Mouse (Mus musculus) liver, embryonic 14.5 days (tissue): ENCODE data around the gene Smoc1. TPM values are rescaled to one million over a fixed set of nuclear protein-coding genes. Genes with fewer than 3 reads are reported as not detected.

Experiments
- ATAC-seq: fragments of 200-750 bp; cut with Nextera tagmentation; 2 replicates; pipeline ENCODE4 v1.8.0; 2017; ENCODE audit warnings: moderate number of reproducible peaks, mild to moderate bottlenecking, moderate library complexity; ENCODE audit not compliant: insufficient read depth
- DNase-seq, 3 experiments: peaks; one replicate each; pipeline ENCODE4 v3.0.0-alpha.2; 2012 to 2013; ENCODE audit warnings: low read depth in 3 of 3, low spot score in 3 of 3
- H3K27ac ChIP-seq: fragments of 300-500 bp; sonication (generic); 2 replicates; pipeline ENCODE4 v1.5.1; 2014; ENCODE audit warnings: moderate library complexity, mild to moderate bottlenecking, control low read depth, inconsistent platforms
- H3K27me3 ChIP-seq: fragments of 300-500 bp; sonication (generic); 2 replicates; pipeline ENCODE4 v1.6.1; 2014; ENCODE audit warnings: mild to moderate bottlenecking, low read length, moderate library complexity; ENCODE audit not compliant: control insufficient read depth, insufficient read depth
- H3K36me3 ChIP-seq: fragments of 300-500 bp; sonication (generic); replicated peaks from 2 replicates; pipeline ENCODE4 v1.6.1; 2014; ENCODE audit warnings: low read depth; ENCODE audit not compliant: control insufficient read depth, insufficient read depth
- H3K4me1 ChIP-seq, 2 experiments: fragments of 200-500 bp in 1 of 2; fragments of 300-500 bp in 1 of 2; sonication (generic) in 1 of 2; replicated peaks; 2 replicates each; pipeline ENCODE4 v1.6.1; 2012 to 2014; ENCODE audit warnings: antibody characterized with exemption in 1 of 2, inconsistent platforms in 1 of 2, low read length in 1 of 2; ENCODE audit not compliant: control insufficient read depth in 2 of 2, insufficient read depth in 2 of 2
- H3K4me2 ChIP-seq: fragments of 300-500 bp; sonication (generic); 2 replicates; pipeline ENCODE4 v1.6.1; 2014; ENCODE audit warnings: low read depth, mild to moderate bottlenecking, control low read depth, moderate library complexity
- H3K4me3 ChIP-seq, 2 experiments: fragments of 200-500 bp in 1 of 2; fragments of 300-500 bp in 1 of 2; sonication (generic) in 1 of 2; 2 replicates each; pipeline ENCODE4 v1.5.1; 2012 to 2014; ENCODE audit warnings: low read depth in 2 of 2, low read length in 2 of 2, mild to moderate bottlenecking in 2 of 2, control low read depth in 1 of 2, inconsistent platforms in 1 of 2, moderate library complexity in 1 of 2; ENCODE audit not compliant: insufficient read depth in 1 of 2
- H3K9ac ChIP-seq: fragments of 300-500 bp; sonication (generic); replicated peaks from 2 replicates; pipeline ENCODE4 v1.6.1; 2014; ENCODE audit warnings: mild to moderate bottlenecking, control low read depth, moderate library complexity
- H3K9me3 ChIP-seq: fragments of 300-500 bp; sonication (generic); 2 replicates; pipeline ENCODE4 v1.6.1; 2016; ENCODE audit warnings: low read length, mixed read lengths; ENCODE audit not compliant: control insufficient read depth
- CTCF ChIP-seq: IDR thresholded peaks from 2 replicates; pipeline ENCODE4 v1.5.1; 2016; ENCODE audit warnings: antibody characterized with exemption, low read depth, control low read depth
- EP300 ChIP-seq: IDR thresholded peaks from 2 replicates; pipeline ENCODE4 v1.6.1; 2016; ENCODE audit warnings: antibody characterized with exemption, low read depth
- WGBS: fragments of 180-500 bp; shearing (Covaris S2); extraction: QIAGEN DNeasy Blood & Tissue Kit; methylation state at CpG from one replicate; pipeline ENCODE4 v1.1.7; 2014; ENCODE audit not compliant: insufficient replicate concordance; 5-methylcytosine and 5-hydroxymethylcytosine counted together
- polyA plus RNA-seq, 2 experiments: library from polyadenylated mRNA; depleted of rRNA in 1 of 2; stranded (reverse) in 1 of 2; unstranded in 1 of 2; fragments of >200 nt; fragmentation: Nextera tagmentation in 1 of 2; extraction: Ambion mirVana in 1 of 2; gene quantifications; 2 replicates each; pipeline versions ENCODE4 v1.2.1 to v1.2.3; 2012 to 2014

Gene Smoc1
- polyA plus RNA-seq, 2 experiments = 4.6 to 6.9 TPM

- Histone ChIP-seq H3K4me1 (peaks cover 0 to 5% of the 10 kb centered on the region in 2 experiments; a peak in 2 of 4 replicates), H3K4me2 (no peak overlapping the region), H3K27me3 (no peaks in the 10 kb centered on the region), H3K4me3 (no peak overlapping the region), H3K9me3 (no peaks in the 10 kb centered on the region), H3K27ac (no peak overlapping the region), H3K9ac (no peak overlapping the region), H3K36me3 (no peaks in the 10 kb centered on the region)
- DNase-seq = no peak
- no peak for ATAC-seq
- WGBS = 65% methylated on average over 3 of the region's 3 CpGs
- no peak for TF ChIP-seq CTCF
- TF ChIP-seq EP300 = no peak
Measured at GRCm38 (mm10) chr12:81142231-81142630, 115.6 kb downstream of the Smoc1 start.

GRCm38 (mm10) chr12:81144201-81144600, 117.6 kb downstream of the Smoc1 start:
- no peak for DNase-seq
- TF ChIP-seq EP300 (no peak), CTCF (no peak)
- ATAC-seq = no peak
- H3K27me3 ChIP-seq = no peaks in the 10 kb centered on the region
- WGBS = 30% methylated on average over 10 of the region's 10 CpGs
- H3K36me3 ChIP-seq = no peaks in the 10 kb centered on the region
- no peak overlapping the region for H3K9ac ChIP-seq
- H3K4me2 ChIP-seq = no peak overlapping the region
- no peaks in the 10 kb centered on the region for H3K9me3 ChIP-seq
- no peak overlapping the region for H3K27ac ChIP-seq
- H3K4me1 ChIP-seq = peaks cover 0 to 5% of the 10 kb centered on the region in 2 experiments; a peak in 2 of 4 replicates
- H3K4me3 ChIP-seq = no peak overlapping the region

GRCm38 (mm10) chr12:81146417-81147180, 120.0 kb downstream of the Smoc1 start:
- TF ChIP-seq CTCF = no peak
- TF ChIP-seq EP300 = no peak
- Histone ChIP-seq H3K4me2 (no peak overlapping the region), H3K27ac (no peak overlapping the region), H3K27me3 (no peaks in the 10 kb centered on the region), H3K4me1 (0 out of 4 replicates have a peak, but pooled peaks cover 0 to 2% of the 10 kb centered on the region in 2 experiments), H3K9me3 (no peaks in the 10 kb centered on the region), H3K4me3 (no peak overlapping the region), H3K36me3 (no peaks in the 10 kb centered on the region), H3K9ac (no peak overlapping the region)
- ATAC-seq (no peak), DNase-seq (no peak)
- WGBS = 62% methylated on average over 10 of the region's 10 CpGs

DNA sequence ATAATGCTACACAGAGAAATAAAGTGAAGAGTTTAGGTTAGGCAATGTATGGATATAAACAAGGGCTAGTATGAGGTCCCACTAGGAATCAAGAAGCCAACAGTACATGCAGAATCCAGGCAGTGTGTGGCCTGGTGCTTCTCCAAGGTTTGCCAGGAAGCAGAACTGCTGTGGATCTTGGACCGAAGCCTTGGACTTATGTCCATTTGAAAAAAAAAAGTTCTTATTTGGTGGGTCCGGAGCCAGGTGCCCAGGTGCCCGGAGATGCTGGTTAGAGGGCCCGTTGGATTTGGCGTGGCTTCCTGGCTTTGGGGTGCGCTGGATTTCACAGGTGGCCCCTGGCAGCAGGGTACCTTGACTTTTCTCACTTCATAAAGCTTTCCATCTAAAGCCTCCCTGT, 121.3 kb downstream of the Smoc1 start:
- Histone ChIP-seq H3K9me3 (no peaks in the 10 kb centered on the region), H3K36me3 (no peaks in the 10 kb centered on the region), H3K27ac (no peak overlapping the region), H3K4me2 (no peak overlapping the region), H3K9ac (no peak overlapping the region), H3K4me3 (no peak overlapping the region), H3K27me3 (no peaks in the 10 kb centered on the region), H3K4me1 (no peaks in the 10 kb centered on the region)
- WGBS = 69% methylated on average over 6 of the region's 6 CpGs
- TF ChIP-seq CTCF = no peak
- no peak for TF ChIP-seq EP300
- no peak for ATAC-seq
- no peak for DNase-seq

DNA sequence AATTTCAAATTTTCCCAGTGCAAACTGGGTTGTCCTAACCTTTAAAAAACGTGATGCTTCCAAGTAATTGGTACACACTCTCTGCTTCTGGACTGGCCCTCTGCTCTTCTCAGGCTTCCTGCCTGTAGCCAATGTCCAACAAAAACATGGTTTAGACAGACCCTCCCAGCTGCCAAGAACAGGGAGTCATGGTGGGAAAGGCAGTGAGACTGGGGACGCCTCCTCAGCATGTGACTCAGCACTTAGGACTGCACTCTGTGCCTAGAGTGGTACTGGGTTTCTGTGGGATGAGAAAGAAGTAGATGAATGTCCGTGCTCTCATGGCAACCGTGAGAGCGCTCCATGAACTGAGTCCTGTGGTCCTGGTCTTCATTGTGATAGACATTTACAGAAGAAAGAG, 124.3 kb downstream of the Smoc1 start:
- Histone ChIP-seq H3K36me3 (no peaks in the 10 kb centered on the region), H3K27ac (no peak overlapping the region), H3K4me2 (no peak overlapping the region), H3K4me3 (no peak overlapping the region), H3K9me3 (no peaks in the 10 kb centered on the region), H3K4me1 (peaks cover 0 to 2% of the 10 kb centered on the region in 2 experiments; a peak in 1 of 4 replicates), H3K27me3 (no peaks in the 10 kb centered on the region), H3K9ac (no peak overlapping the region)
- DNase-seq (no peak), ATAC-seq (no peak)
- no peak for TF ChIP-seq EP300
- no peak for TF ChIP-seq CTCF
- WGBS = 55% methylated on average over 5 of the region's 5 CpGs
